Mouse (Mus musculus) thymus, postnatal 0 days (tissue): Measurements from ENCODE around the gene Eef2. TPM values are rescaled to one million over a fixed set of nuclear protein-coding genes. Genes with fewer than 3 reads are reported as not detected.
"Not testable (repeated sequence)": the region's sequence is repeated elsewhere in the genome, so short reads cannot be mapped to it uniquely, and the experiment has no call there.

Source experiments
- DNase-seq: peaks from one replicate; pipeline ENCODE4 v3.0.0-alpha.2; 2015; ENCODE audit warnings: low spot score
- polyA plus RNA-seq: library from polyadenylated mRNA; unstranded; fragments of >200 nt; fragmentation: Nextera tagmentation; extraction: Ambion mirVana; gene quantifications from 2 replicates; pipeline ENCODE4 v1.2.1, GENCODE M21; 2015

Gene Eef2
- polyA plus RNA-seq, 1 experiment from 2014 or later: 638 TPM

- no peak for DNase-seq
Measured at GRCm38 (mm10) chr10:81179451-81180342, 3.3 kb downstream of the Eef2 start.

GRCm38 (mm10) chr10:81180946-81181345 is 4.5 kb downstream of the Eef2 start:
- DNase-seq: no peak

- not testable (repeated sequence) for DNase-seq
Measured at GRCm38 (mm10) chr10:81181860-81182259, 5.4 kb downstream of the Eef2 start.

GRCm38 (mm10) chr10:81182336-81183333 is 6.2 kb downstream of the Eef2 start, which contains the start of gene Dapk3:
TSS of gene Dapk3 (plus strand) at chr10:81183005.
- DNase-seq: peak; percentile 99

- no peak for DNase-seq
Measured at GRCm38 (mm10) chr10:81183805-81184204, 7.4 kb downstream of the Eef2 start, which contains the start of gene 4930442H23Rik. TSS of gene 4930442H23Rik (minus strand) at chr10:81183849.

GRCm38 (mm10) chr10:81184765-81185164 is 8.3 kb downstream of the Eef2 start:
- no peak for DNase-seq

- no peak for DNase-seq
Measured at GRCm38 (mm10) chr10:81187161-81187560, 10.7 kb downstream of the Eef2 start.

GRCm38 (mm10) chr10:81189821-81190220 is 13.4 kb downstream of the Eef2 start:
- DNase-seq: no peak

- DNase-seq: peak; percentile 40
Measured at GRCm38 (mm10) chr10:81190236-81190911, 13.9 kb downstream of the Eef2 start.

GRCm38 (mm10) chr10:81190912-81191321 is 14.5 kb downstream of the Eef2 start:
- DNase-seq: no peak

- DNase-seq: no peak
Measured at GRCm38 (mm10) chr10:81191342-81191982, 15.0 kb downstream of the Eef2 start.

- peak; percentile 93 for DNase-seq
Measured at GRCm38 (mm10) chr10:81192270-81192967, 16.0 kb downstream of the Eef2 start.

- no peak for DNase-seq
Measured at GRCm38 (mm10) chr10:81192968-81193501, 16.6 kb downstream of the Eef2 start.

- DNase-seq: peak; percentile 60
Measured at GRCm38 (mm10) chr10:81193991-81194774, 17.8 kb downstream of the Eef2 start.

- no peak for DNase-seq
Measured at GRCm38 (mm10) chr10:81195300-81195699, 18.9 kb downstream of the Eef2 start.

GRCm38 (mm10) chr10:81196470-81197065 is 20.1 kb downstream of the Eef2 start:
- DNase-seq: no peak

GRCm38 (mm10) chr10:81197305-81197704 is 20.9 kb downstream of the Eef2 start:
- no peak for DNase-seq

GRCm38 (mm10) chr10:81198230-81198629 is 21.8 kb downstream of the Eef2 start:
- peak; percentile 75 for DNase-seq
